Mouse (Mus musculus) CD8-positive naive resting alpha-beta T cell, adult 2 months (primary cell): ENCODE data around the gene Zfp108.
"Not testable (repeated sequence)": the region's sequence is repeated elsewhere in the genome, so short reads cannot be mapped to it uniquely, and the experiment has no call there.

Experiments used
- DNase-seq, 2 experiments: peaks; one replicate each; pipeline ENCODE4 v3.0.0; 2022; ENCODE audit warnings: low read depth in 2 of 2, low spot score in 2 of 2

The Zfp108 gene

DNA sequence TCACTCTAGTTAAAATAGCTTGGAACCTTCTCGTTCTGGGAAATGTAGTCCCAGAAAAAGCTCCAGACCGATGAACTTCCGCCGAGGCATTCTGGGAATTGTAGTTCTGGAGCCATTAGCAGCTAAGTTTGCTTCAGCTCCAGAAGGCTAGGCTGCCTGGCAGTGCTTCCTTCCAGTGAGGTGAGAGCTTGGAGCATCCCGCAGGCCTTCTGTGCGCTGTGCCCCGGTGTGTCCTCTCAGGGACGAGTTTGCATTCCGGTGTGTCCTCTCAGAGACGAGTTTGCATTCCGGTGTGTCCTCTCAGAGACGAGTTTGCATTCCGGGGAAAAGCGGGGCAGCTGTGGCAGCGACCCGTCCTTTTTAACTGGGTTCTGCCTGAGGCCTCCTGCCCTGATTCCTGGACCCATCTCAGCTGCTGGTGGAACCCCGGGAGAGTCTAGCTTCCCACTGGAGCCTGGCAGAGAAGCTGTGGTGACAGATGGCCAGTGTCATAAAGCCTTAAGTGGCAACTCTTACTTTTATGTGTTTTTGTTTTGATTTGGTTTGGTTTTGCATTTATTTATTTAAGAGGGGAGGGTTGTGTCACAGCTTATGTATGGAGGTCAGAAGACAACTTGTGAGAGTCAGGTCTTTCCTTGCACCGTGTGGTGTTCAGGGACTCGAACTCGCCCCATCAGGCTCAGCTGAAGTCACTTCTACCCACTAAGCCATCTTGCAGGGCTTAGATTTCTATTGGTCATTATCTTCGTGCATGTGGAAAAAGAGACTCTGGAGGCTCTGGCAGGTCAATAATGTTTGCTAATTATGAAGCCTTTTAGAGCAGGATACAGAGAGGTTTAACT lies at the start of gene Zfp108:
Gene Zfp108, plus strand, starts transcription at position 162 of the 842 bp plus-strand sequence.
- DNase-seq: peak in 1 of 2 experiments; percentile 9

DNA sequence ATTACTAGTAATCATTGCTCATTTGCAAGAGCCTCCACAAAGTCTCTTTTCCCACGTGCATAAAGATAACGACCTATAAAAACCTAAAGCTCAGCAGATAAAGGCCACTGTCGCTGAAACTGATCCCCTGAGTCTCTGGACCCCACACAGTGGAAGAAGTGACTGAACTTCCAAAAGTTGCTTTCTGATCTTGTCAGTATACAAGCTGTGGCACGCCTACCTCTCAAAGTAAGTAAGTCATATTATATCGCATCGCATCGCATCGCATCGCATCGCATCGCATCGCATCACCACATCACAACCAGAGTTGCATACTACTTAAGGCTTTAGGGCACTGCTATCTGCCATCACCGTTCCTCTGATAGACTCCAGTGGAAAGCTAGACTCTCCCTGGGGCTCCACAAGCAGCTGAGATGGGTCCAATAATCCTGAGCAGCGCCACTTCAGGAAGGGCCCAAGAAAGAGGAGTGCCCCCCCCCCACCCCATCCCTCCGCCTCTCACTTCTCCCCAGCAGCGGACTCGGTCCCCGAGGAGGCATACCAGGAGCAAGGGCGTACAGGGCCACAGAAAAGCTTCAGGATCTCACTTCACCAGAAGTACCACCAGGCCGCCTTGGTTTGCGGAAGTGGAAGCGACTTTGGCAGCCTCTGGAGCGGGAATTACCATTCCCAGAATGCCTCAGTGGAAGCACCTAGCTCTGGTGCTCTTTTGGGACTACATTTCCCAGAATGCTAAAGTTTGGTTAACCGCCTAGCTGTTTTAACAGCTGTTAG lies 46.9 kb upstream of the Zfp108 start:
- DNase-seq: no peak

DNA sequence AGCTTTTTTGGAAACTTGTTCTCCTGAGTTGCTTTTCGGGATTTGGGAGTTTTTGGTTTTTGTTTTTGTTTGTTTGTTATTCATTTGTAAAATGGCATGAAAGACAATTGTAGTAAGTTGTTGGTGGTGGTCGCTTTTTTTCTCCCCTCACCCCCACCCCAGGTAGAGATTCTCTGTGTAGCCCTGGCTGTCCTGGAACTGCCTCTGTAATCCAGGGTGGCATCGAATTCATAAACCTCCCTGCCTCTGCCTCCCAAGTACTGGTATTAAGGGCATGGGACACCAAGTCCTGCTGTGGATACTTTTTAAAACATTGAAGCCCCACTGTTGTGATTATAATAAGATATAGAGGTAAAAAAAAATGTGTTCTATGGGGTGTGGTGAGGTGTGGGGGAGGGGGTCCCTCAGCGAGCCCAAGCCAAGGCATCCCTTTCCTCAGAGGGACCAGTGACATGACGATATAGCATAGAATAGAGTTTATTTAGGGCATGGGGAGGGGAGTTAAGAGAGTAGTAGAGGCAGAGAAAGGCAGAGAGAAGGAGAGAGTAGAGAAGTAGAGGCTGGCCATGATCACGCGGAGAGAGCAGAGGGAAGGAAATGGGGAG lies 46.2 kb upstream of the Zfp108 start:
- no peak for DNase-seq

DNA sequence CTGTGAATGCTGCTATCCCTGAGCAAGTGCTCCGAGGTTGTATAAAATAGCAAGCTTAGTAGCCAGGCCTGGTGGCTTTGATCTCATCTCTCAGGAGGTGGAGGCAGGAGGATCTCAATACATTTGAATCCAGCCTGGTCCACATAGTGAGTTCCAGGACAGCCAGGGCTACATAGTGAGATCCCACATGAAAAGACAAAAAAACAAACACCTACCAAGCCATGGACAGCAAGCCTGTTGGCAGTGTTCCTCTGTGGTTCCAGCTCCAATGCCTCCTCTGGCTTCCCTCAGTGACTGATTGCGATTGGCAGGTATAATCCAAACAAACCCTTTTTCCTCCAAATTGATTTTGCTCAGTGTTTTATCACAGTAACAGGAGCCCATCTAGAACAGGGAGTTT lies 44.3 kb upstream of the Zfp108 start:
- DNase-seq: no peak

DNA sequence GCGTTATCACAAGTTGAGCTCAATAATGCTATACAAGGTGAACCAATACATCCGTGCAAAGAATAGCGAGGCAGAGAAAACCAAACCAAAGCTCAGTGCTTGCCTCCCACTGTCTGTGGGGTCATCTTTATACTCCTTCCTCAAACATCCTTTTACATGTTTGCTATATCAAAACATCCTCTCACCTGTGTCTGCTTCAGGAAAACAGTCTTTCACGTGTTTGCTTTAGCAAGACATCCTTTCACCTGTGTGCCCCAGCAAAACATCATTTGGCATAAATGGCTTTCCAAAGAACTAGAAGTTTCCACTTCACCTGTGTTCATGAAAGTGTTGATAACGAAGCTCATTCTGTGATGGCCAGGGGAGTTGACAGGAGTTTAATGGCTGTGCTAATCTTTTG lies 43.3 kb upstream of the Zfp108 start, which contains the start of gene Zfp111:
Gene Zfp111, minus strand, starts transcription at position 101 of the 400 bp plus-strand sequence.
- no peak for DNase-seq

DNA sequence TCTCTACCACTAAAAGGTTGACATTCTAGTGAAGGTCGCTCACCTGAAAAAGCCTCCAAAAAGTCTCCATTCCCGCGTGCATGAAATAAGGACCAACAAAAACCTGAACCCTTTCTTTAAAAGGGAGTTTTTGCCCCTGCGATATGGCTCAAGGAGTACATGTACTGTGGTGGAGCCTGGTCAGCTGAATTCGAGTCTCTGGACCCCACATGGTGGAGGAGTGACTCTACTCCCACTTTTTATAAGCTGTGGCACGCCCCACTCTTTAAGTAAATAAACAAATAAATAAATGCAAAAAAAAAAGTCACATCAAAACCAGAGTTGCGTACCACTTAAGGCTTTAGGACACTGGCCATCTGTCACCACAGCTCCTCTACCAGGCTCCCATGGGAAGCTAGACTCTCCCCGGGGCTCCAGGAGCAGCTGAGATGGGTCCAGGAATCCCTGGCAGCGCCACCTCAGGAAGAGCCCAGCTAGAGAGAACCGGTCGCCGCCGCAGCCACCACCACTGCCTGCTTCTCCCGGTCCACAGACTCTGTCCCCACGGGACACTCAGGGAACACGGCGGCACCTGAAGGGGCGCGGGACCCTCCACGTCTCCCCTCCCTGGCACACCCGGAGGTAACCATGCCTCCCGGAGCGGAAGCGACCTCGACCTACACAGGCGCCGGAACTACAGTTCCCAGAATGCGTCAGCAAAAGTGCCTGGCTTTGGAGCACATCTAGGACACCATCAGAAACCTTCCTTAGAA lies 17.4 kb upstream of the Zfp108 start, which contains the start of gene Zfp109:
Gene Zfp109, minus strand, starts transcription at position 521 of the 752 bp plus-strand sequence.
- DNase-seq: peak; percentile 5

DNA sequence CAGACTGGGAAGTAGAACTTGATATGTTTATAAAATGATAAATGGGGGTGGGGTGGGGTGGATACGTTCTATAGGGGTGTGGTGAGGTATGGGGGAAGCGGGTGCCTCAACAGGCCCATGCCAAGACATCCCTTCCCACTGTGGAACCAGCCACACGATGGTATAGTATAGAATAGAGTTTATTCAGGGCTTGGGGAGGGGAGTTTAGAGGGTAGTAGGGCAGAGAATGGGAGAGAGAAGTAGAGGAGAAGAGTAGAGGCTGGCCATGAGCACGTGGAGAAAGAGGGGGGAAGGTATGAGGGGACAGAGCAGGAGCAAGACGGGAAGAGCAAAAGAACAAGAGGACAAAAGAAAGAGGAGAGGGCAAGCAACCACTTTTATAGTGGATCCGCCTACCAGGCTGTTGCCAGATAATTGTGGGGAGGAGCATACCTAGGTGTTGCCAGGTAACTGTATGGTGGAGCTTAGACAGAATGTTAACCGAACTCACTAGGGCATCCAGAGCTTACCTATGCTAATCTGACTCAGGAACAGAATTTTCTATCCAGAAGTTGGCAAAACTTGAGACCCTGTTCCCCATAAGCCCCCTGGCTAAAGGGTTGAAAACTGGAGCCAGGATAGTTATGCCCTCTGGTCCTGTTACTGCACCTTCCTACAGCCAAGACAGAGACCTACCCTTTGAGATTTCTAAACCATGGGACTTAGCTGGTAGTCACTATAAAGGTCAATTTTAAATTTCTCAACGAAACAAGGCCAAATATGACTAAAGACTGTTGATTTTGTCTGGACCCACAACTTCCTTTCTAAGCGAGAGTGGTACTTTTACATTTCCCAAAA lies 597 bp upstream of the Zfp108 start:
- DNase-seq: no peak

DNA sequence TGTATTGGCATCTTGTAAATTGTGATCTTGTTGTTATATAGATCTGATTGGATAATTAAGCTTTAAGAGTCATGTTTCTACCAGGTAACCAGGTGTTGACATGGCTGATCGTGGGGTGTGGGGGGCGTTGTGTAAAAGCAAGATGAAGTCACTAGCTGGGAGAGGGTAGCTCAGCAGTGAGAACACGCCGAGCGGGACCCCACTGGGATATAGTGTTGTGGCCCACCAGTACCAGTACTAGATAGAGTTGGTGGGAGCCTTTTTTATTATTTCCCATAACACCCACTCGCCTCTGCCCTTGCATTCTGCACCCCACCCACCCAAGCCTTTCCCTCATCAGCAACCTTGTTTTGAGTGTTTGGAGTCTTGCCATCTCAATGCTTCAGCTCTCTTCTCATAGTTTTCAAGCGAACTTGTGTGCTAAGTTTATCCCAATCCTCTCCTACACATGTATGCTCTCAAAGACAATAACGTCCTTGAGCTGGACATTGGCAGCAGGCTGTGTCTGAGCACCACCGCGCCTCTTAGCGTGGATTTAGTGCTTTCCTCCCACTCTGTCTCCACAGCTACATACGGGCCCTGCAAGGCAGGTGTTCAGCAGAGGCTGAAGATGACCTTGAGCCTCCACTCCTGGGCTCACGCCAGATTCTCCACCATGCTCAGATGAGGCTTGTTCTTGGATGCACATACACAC lies 4.9 kb downstream of the Zfp108 start:
- DNase-seq: no peak

DNA sequence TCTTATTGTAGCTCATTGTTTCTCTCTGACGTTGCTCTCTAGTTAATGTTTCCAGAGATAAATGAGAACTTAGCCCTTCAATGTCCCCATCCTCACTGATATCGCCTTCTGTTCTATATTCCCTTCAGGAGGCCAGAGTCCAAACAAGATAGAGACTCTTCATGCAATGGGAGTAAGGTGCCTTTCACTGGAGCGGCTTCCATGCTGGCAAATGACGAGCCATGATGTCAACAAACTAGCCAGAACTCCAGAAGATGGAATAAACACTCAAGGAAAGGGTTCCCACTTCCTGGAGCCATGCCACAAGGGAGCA lies 5.4 kb downstream of the Zfp108 start:
- DNase-seq: no peak

DNA sequence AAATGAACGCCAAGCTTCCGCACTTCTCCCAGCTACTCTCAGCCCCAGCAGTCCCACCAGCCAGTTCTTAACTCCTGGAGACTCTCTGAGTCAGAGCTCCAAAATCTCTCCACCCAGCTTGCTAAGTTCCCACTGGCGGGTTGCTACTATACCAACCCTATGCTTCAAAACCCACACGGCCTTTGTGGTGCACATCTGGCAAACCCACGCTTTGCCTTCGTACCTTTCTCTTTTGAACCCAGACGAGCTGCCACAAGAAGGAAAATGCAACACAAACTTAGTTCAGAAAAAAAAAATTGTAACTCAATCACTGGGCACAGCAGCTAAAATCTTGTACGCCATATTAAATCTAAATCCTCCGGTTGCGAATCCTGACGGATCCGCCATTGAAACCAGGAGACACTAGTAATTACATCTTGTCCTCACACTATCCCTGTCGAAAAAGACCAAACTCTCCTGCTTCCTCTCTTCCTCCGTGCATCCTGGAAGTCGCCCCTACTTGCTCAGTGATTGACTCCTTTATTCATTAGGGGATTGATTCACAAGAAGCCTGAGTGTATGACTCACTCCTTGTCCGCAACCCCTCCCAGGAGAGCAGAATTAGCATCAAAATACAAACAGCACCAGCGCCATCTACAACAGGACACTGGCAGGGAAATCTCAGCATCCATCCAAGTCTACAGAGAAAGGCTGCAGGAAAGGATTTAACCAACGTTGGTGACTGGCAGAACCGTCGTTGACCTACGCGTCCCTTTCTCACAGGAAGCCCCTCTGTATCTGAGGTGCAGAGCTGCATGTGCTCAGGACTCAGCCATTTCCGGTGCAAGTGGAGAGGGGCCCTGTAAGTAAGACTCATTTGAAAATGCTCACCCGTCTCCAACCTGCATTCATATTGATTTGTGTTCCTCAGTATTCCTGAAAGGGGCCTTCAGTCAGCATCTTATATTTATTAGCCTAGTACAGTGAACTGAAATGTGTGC lies 13.9 kb downstream of the Zfp108 start:
- peak in 1 of 2 experiments; percentile 2 for DNase-seq

DNA sequence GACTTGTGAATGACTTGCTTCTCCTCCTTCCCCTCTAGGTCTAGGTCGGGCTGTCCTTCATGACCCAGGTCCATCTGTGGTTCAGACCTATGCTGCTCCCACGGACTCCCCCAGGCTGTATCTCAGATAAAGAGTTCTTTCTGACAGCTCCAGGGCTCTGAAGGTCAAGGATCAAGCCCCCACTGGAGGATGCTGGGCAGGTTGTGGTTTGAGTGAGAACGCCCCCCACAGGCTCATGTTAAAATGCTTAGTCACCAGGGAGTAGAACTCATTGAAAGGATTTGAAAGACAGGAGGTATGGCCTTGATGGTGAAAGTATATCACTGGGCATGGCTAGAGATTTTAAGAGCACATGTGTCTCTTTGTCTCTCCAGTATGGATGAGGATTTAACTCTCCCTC lies 14.7 kb downstream of the Zfp108 start:
- DNase-seq: no peak

DNA sequence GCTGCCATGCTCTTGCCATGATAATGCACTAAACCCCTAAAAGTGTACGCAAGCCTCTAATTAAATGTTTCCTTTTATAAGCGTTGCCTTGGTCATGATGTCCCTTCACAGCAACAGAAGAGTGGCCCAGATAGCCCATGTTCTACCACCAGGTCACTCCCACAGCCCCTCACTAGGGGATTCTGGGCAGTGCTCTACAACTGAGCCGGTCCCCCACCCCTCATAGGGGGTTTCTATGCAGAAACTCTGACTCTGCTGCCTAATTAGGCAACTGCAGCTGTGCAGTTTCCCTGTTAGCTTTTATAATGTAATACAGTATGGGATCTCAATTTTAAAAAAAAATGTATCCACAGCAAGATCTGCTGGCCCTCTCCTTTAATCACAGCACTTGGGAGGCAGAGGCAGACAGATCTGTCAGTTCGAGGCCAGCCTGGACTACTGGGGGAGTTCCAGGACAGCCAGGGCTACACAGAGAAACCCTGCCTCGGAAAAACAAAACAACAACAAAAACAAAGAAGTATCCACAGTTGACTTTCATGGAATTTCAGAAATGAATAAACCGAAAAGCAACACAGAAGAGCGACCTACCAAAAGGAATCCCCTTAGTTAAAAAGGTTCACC lies 15.2 kb downstream of the Zfp108 start:
- no peak for DNase-seq

DNA sequence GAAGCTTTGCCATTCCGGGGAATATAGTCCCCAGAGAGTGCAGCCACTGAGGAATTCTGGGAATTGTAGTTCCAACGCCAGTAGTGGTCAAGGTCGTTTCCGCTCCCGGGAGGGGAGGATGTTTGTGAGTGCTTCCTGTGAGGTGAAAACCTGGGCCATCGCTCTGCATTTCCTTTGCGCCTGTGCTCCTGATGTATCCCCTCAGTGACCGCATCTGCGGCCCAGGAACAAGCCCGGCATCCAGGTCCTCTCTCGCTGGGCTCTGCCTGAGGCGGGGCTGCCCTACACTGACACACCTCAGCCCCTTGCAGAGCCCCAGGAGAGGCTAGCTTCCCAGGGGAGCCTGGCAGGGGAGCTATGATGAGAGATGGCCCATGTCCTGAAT lies 15.7 kb downstream of the Zfp108 start, which contains the start of gene Zfp93:
Gene Zfp93, plus strand, starts transcription at position 133 of the 385 bp plus-strand sequence.
- DNase-seq: peak; percentile 29 to 53

DNA sequence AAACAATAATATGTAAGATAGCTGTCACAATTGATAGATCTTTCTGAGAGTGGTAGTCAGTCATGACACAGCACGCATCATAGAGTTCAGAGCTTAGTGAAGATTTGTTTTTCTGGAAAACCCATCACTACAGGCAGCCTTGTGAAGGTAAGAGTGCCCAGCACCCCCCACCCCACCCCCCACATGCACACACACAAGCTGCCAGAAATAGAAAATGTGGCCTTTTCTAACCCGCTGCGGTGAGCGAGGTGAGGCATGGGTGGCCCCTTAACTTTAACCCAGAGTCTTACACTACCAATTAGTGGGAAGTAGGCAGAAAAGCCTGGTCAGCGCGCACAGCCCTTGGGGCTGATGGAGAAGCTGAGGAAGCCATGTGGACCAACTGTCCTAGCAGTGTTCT lies 16.6 kb downstream of the Zfp108 start:
- no peak for DNase-seq

DNA sequence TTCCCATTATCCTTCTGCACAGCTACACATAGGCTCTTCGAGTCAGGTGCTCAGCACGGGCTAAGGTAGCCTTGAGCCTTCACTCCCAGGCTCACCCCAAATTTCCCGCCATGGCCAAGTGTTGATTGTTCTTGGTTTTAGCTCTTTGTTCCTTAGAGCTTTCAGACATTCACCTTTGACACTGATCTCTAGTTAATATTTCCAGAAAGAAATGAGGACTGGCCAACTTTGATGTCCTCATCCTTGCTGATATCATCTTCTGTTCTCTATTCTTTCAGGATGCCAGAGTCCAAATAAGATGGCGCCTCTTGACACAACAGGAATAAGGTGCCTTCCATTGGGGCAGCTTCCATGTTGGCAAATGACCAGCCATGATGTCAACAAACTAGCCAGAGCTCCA lies 19.9 kb downstream of the Zfp108 start:
- no peak for DNase-seq

DNA sequence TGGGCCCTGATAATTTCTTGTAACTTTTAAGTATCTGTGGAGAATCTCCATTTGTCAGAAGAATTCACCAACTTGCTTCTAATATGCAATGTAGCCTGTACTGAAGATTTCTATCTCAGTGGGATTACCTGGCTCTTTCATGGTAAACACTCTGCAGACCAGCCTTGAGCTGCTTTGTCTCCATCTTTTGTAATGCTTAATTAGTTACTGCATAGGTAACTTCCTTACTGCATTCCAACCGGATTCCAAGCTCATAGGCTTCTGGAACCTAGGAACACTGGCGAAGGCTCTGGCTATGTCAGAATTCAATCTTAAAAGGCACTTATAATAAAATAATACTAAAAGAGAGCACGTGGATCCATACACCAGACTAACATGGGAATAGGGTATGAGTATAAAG lies 24.2 kb downstream of the Zfp108 start:
- DNase-seq: not testable (repeated sequence)

DNA sequence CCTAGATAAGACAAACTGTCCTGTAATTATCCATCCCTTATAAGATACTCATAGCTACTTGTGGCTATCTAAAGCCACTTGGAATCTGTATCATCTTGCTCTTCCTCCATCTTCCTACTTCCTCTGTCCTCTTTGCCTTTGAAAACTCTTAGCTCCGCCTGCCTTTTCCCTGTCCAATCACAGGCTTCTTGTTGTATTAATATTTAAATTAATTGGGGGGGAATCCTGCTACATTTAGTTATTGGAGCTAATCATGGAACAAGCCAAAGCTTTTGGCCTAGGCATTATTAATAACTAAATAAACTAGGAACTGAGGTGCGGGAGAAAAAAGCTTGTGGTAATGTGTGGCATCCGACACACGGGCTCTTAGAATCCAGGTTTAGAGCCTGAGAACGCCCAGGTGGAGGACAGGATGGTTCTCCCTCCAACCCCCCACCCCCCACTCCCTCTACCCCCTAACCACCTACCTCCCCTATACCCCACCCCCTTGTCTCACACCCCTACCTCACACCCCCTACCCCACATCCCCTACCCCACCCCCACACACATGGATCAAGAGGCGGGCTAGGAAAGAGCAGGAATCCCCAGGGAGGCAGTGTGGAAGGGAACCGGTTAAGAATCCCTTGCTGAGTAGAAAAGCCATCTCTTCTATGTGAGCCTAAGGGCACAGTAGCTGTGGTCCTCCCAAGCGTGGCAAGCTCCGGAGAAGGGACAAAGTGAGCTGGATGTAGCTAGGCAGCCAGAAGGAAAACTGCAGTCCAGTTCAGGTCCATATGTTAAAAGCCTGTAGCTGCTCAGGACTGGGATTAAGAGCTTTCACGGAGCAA lies 25.6 kb downstream of the Zfp108 start:
- no peak for DNase-seq
